Mouse (Mus musculus): ENCODE data around the gene Gm8068.
"Not testable (repeated sequence)": the region's sequence is repeated elsewhere in the genome, so short reads cannot be mapped to it uniquely, and the experiment has no call there.

Gene Gm8068

DNA sequence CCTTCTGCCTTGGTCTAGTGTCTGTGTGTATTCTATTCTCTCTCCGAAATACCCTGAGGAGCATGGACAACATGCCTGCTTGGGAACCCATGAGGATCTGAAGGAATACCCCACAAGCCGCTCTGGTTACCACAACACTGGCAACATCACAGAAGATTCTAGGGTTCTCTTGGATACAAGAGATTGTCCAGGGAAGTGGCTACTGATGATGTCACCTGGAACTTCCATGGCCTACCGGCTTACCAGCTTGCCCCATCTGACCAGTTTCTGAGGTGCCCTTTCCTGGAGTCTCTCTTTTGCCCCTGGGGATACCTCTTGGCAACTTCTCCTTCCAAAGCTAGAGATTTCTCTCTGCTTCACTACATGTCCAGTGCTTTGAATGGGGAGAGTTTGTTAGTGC lies at the start of gene Gm8068:
Gene Gm8068, minus strand, starts transcription at position 101 of the 400 bp plus-strand sequence.
- not testable (repeated sequence) for DNase-seq (ENCODE audit: low spot score in 2 of 2)

DNA sequence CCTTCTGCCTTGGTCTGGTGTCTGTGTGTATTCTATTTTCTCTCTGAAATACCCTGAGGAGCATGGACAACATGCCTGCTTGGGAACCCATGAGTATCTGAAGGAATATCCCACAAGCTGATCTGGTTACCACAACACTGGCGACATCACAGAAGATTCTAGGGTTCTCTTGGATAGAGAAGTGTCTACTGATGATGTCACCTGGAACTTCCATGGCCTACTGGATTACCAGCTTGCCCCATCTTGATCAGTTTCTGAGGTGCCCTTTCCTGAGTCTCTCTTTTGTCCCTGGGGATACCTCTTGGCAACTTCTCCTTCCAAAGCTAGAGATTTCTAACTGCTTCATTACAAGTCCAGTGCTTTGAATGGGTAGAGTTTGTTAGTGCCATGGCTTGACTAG lies 48.8 kb upstream of the Gm8068 start, which contains the start of gene Gm7929:
Gene Gm7929, minus strand, starts transcription at position 101 of the 400 bp plus-strand sequence.
- DNase-seq (ENCODE audit: low spot score in 2 of 2), result not testable (repeated sequence)

DNA sequence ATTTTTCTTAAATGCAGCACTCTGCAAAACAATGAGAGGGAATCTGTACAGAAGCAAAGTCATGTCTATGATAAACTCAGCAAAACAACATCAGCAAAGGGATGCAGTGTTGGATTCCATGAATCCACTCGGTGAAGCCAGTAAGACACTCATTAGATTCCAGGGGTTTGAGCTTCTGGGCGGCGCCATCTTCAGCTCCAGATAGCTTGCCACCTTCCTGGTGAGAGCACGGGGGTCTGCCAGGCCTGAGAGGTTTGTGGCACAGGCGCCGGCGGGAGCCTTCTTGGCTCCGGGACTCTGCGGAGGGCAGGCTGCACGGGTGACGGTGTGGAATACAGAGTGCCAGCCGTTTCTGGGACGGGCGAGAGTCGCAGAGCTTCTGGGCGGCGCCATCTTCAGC lies 21.8 kb upstream of the Gm8068 start:
- DNase-seq (ENCODE audit: low spot score in 2 of 2), result not testable (repeated sequence)

DNA sequence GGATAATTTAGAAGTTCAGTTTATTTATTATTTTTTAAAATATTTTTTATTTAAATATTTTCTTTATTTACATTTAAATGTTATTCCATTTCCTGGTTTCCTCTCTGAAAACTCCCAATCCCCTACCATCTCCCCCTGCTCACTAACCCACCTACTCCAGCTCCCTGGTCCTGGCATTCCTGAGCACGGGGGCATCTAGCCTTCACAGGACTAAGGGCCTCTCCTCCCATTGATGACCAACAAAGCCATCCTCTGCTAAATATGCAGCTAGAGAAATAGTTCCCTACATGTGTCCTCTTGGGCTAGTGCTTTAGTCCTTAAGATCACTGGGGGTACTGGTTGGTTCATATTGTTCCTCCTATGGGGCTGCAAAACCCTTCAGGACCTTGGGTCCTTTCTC lies 15.5 kb upstream of the Gm8068 start:
- not testable (repeated sequence) for DNase-seq (ENCODE audit: low spot score in 2 of 2)

DNA sequence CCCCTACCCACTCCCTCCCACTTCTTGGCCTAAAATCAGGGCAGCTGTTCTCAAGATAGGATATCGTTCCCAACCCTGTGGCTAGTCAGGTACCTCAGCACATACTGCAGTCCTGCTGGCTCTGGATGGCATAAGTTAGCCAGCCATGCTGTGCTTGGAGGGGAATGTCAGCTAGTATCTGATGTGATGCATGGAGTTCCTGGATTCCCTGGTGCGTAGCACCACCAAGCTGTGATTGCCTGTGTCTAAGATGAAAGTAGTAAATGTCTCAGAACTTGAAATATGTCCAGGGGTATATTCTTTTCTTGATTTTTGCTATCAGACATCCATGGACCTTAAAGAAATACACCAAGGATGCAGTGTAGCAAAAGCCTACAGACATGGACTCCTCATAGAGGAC lies 53.5 kb downstream of the Gm8068 start:
- not testable (repeated sequence) for DNase-seq (ENCODE audit: low spot score in 2 of 2)
